Mouse (Mus musculus): ENCODE data around the gene Plxdc2.

DNA sequence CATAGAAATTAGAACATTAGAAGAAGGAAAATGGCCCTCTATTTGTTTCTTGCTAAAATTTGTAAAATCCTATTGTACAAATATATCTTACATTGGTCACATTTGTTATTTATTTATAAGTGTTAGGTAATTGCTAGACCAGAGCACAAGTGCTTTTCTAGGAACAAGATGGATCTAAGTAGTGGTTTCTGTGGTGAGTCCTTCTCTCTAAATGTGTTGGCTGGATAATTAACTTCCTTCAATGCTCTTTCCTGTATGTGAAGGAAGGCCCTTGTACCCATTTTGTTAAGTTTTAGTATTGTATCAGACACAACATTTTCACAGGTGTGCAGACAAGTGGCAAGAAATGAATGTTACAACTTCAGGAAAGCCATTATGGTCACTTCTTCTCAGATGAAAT, 30.6 kb downstream of the Plxdc2 start:
- TF ChIP-seq CTCF (IDR thresholded peaks at IDR 0.05; ENCODE audit: control insufficient read depth, insufficient read depth, insufficient read length) (no peak), MYOD1 (IDR thresholded peaks at IDR 0.05; ENCODE audit: control insufficient read depth, insufficient read length, low read depth) (no peak), MAX (IDR thresholded peaks at IDR 0.05) (no peak), MYOG (IDR thresholded peaks at IDR 0.05; ENCODE audit: control insufficient read depth, extremely low read depth, insufficient read length) (no peak)
